Mouse (Mus musculus) liver, adult 2 months (tissue): ENCODE measurements at regions not wholly inside any gene's neighbourhood (a gene's known extent, or its start where the extent isn't known, plus 50 kb on each side); places are given as distances from the start of the nearest gene placed in this dataset.

ENCODE experiments used
- DNase-seq: peaks from one replicate; pipeline ENCODE4 v3.0.0-alpha.2; 2011; ENCODE audit warnings: low read depth, low spot score; ENCODE audit errors: extremely low read depth
- H3K27ac ChIP-seq: fragments of 200-500 bp; replicated peaks from 2 replicates; pipeline ENCODE4 v1.5.1; 2012; ENCODE audit warnings: low read depth, mild to moderate bottlenecking, control low read depth, inconsistent platforms, low read length; ENCODE audit not compliant: insufficient read depth
- H3K27me3 ChIP-seq: fragments of 200-500 bp; 2 replicates; pipeline ENCODE4 v1.6.1; 2012; ENCODE audit warnings: mild to moderate bottlenecking, moderate library complexity, low read length, inconsistent platforms; ENCODE audit not compliant: control insufficient read depth, insufficient read depth
- H3K36me3 ChIP-seq: fragments of 200-500 bp; 2 replicates; pipeline ENCODE4 v1.6.1; 2012; ENCODE audit warnings: low read length, inconsistent platforms; ENCODE audit not compliant: control insufficient read depth, insufficient read depth
- H3K4me1 ChIP-seq: fragments of 200-500 bp; 2 replicates; pipeline ENCODE4 v1.6.1; 2011; ENCODE audit warnings: low read length; ENCODE audit not compliant: control insufficient read depth, insufficient read depth
- H3K4me3 ChIP-seq: fragments of 200-500 bp; 2 replicates; pipeline ENCODE4 v1.5.1; 2011; ENCODE audit warnings: low read depth, mild to moderate bottlenecking, control low read depth, low read length, moderate library complexity; ENCODE audit not compliant: insufficient read depth
- H3K79me2 ChIP-seq: fragments of 200-500 bp; 2 replicates; pipeline ENCODE4 v1.6.1; 2012; ENCODE audit warnings: inconsistent platforms, mild to moderate bottlenecking, low read length, moderate library complexity; ENCODE audit not compliant: control insufficient read depth, insufficient read depth
- H3K9ac ChIP-seq: fragments of 200-500 bp; 2 replicates; pipeline ENCODE4 v1.6.1; 2012; ENCODE audit warnings: low read depth, mild to moderate bottlenecking, control low read depth, inconsistent platforms, low read length
- CTCF ChIP-seq: fragments of 200-500 bp; IDR thresholded peaks from 2 replicates; pipeline ENCODE4 v1.5.1; 2011; ENCODE audit warnings: low read depth, low read length, control low read depth
- POLR2A ChIP-seq: fragments of 200-500 bp; IDR thresholded peaks from 2 replicates; pipeline ENCODE4 v1.6.1; 2011; ENCODE audit warnings: low read length, control low read depth; ENCODE audit not compliant: insufficient read depth; ENCODE audit errors: extremely low read depth
- WGBS: fragments of 180-500 bp; shearing (Covaris S2); methylation state at CpG from one replicate; pipeline ENCODE4 v1.1.7; 2018; 5-methylcytosine and 5-hydroxymethylcytosine counted together

DNA sequence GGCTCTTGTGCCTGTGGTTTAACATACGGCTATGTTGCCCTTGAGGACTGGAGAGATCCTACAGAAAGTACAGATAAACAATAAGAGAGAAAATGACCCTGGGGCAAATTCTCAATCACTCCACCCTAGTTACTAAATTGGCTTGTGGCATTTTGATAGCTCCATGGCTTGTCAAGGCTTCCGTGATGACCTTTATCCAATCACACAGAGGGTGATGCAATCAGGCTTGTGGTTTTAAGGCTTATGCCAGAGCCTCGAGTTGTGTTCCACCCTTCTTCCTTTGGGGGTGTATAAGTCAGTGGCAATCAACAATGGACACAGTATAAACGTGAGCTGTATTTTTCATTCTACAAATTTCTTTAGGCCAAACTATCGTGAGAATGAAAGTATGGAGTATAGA is 513.5 kb upstream of the Slit2 start:
- H3K27ac ChIP-seq, result no peak overlapping the region
- 67% methylated on average over 5 of the region's 5 CpGs for WGBS
- peak; percentile 3 for DNase-seq
- no peaks in the 10 kb centered on the region for H3K79me2 ChIP-seq
- no peaks in the 10 kb centered on the region for H3K27me3 ChIP-seq
- no peak for TF ChIP-seq POLR2A
- TF ChIP-seq CTCF, result no peak
- H3K4me1 ChIP-seq, result no peaks in the 10 kb centered on the region
- H3K36me3 ChIP-seq, result no peaks in the 10 kb centered on the region
- no peak overlapping the region for H3K9ac ChIP-seq
- no peak overlapping the region for H3K4me3 ChIP-seq

DNA sequence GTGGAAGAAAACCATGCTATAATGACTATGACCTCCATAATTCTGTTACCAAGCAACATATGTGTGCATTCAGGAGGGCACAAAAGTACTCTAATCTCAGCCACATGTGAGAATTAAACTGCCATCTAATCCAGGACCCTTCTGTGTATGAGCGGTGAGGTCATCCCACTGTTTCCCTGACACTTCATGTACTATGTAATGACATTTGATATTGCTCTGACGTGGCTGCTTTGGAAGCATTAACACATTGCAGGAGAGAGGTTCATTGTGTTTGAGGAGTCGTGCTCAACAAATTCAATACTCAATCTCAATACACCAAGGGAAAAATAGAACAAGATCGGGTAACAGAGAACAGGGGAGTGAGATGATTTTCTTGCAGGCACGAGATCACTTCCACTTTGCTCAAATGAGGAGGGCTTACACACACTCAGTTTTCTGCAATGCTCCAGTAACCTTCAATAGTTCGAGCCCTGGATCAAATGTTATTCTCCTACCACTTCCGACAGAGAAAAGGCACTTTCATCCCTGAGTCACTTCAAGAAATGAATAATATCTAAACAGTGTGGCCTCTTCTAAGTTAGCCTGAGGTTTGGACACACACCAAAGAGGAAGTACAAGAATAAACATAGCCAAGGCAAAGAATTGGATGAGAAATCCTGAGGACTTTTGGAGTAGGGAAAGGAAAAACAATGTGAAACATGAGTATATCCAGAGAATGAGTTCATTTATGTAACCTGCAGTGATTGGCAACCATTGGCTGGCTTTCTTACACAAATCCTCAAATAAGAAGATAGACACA is 510.7 kb upstream of the Slit2 start:
- no peaks in the 10 kb centered on the region for H3K79me2 ChIP-seq
- 78% methylated on average over 7 of the region's 7 CpGs for WGBS
- H3K27me3 ChIP-seq, result no peaks in the 10 kb centered on the region
- no peaks in the 10 kb centered on the region for H3K36me3 ChIP-seq
- H3K4me1 ChIP-seq, result no peaks in the 10 kb centered on the region
- TF ChIP-seq CTCF (no peak), POLR2A (no peak)
- H3K4me3 ChIP-seq, result no peak overlapping the region
- H3K27ac ChIP-seq, result no peak overlapping the region
- H3K9ac ChIP-seq, result no peak overlapping the region
- no peak for DNase-seq

DNA sequence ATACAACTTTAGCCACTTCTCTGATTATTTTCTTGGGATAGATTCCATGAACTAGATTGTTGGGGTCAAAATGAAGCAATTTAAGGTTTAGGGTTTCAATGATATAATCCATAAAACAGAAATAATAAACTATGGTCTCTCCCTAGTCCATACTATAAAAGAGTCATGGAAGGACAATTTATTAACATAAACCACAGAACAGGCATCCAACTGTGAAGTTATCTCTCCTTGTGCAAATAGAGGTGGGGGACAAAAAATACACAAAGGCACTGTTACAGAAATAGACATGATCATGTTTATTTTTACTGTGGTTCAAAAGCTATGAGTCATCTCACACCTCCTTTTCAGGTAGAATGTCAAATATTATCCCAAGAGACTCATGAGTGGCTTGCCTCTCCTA is 503.0 kb upstream of the Slit2 start:
- Histone ChIP-seq H3K4me3 (no peak overlapping the region), H3K27ac (no peak overlapping the region), H3K27me3 (no peaks in the 10 kb centered on the region), H3K79me2 (no peaks in the 10 kb centered on the region), H3K36me3 (no peaks in the 10 kb centered on the region), H3K9ac (no peak overlapping the region), H3K4me1 (no peaks in the 10 kb centered on the region)
- no peak for DNase-seq
- no peak for TF ChIP-seq CTCF
- no peak for TF ChIP-seq POLR2A

DNA sequence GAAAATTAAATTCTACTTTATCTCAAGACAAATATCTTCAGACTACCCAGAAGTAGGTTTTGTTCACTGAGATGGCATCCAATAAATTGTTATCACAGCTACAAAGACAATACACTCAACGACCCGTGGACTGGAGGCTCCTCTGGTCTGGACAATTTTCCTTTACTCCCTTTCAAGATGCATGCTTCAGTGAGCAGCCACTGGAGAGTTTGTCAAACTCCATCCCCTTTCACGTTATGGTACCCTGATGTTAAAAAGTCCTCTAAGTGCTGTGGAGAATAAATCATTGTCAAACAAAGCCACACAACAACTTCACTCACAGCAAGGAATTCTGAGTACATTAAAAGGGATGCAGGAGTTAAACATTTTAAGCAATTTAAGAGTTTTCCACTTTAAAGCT is 486.7 kb upstream of the Slit2 start:
- H3K27ac ChIP-seq, result no peak overlapping the region
- TF ChIP-seq CTCF, result no peak
- TF ChIP-seq POLR2A, result no peak
- no peaks in the 10 kb centered on the region for H3K4me1 ChIP-seq
- 56% methylated on average over 3 of the region's 3 CpGs for WGBS
- H3K79me2 ChIP-seq, result no peaks in the 10 kb centered on the region
- H3K9ac ChIP-seq, result no peak overlapping the region
- no peaks in the 10 kb centered on the region for H3K27me3 ChIP-seq
- H3K36me3 ChIP-seq, result no peaks in the 10 kb centered on the region
- H3K4me3 ChIP-seq, result no peak overlapping the region
- DNase-seq, result no peak

GRCm38 (mm10) chr5:47502764-47503416 is 480.0 kb upstream of the Slit2 start:
- TF ChIP-seq CTCF (no peak), POLR2A (no peak)
- no peak overlapping the region for H3K9ac ChIP-seq
- 79% methylated on average over 4 of the region's 4 CpGs for WGBS
- H3K79me2 ChIP-seq, result no peaks in the 10 kb centered on the region
- no peak overlapping the region for H3K4me3 ChIP-seq
- no peak overlapping the region for H3K27ac ChIP-seq
- no peaks in the 10 kb centered on the region for H3K36me3 ChIP-seq
- H3K27me3 ChIP-seq, result no peaks in the 10 kb centered on the region
- no peaks in the 10 kb centered on the region for H3K4me1 ChIP-seq
- no peak for DNase-seq
